Mouse (Mus musculus): Measurements from ENCODE around the gene Mob3a. TPM values are rescaled to one million over a fixed set of nuclear protein-coding genes. Genes with fewer than 3 reads are reported as not detected.

Mob3a gene
- polyA plus RNA-seq, 1 experiment from 2014 or later, result 34.8 TPM

- no peak overlapping the region for H3K27ac ChIP-seq (ENCODE audit: poor library complexity, severe bottlenecking)
- H3K9me3 ChIP-seq (replicated peaks), result no peaks in the 10 kb centered on the region
- no peak overlapping the region for H3K9ac ChIP-seq
- no peak overlapping the region for H3K4me2 ChIP-seq
- 51% methylated on average over 5 of the region's 5 CpGs for WGBS
- ATAC-seq (ENCODE audit: insufficient number of reproducible peaks, low FRiP score), result peak; percentile 58; the same call in 1 of the 2 replicates
- 0 out of 2 replicates have a peak, but pooled peaks cover 3% of the 10 kb centered on the region for H3K4me1 ChIP-seq (replicated peaks)
- no peak overlapping the region for H3K4me3 ChIP-seq
- H3K36me3 ChIP-seq, result peaks cover 70% of the 10 kb centered on the region
- H3K27me3 ChIP-seq (replicated peaks), result no peaks in the 10 kb centered on the region
These were observed 13.9 kb downstream of the Mob3a start for GRCm38 (mm10) chr10:80687850-80688249.

GRCm38 (mm10) chr10:80686617-80687016 is 15.2 kb downstream of the Mob3a start:
- H3K27ac ChIP-seq (ENCODE audit: poor library complexity, severe bottlenecking), result no peak overlapping the region
- H3K9ac ChIP-seq, result no peak overlapping the region
- H3K9me3 ChIP-seq (replicated peaks), result no peaks in the 10 kb centered on the region
- no peak overlapping the region for H3K4me2 ChIP-seq
- peaks cover 67% of the 10 kb centered on the region for H3K36me3 ChIP-seq
- no peak overlapping the region for H3K4me3 ChIP-seq
- no peaks in the 10 kb centered on the region for H3K27me3 ChIP-seq (replicated peaks)
- no peaks in the 10 kb centered on the region for H3K4me1 ChIP-seq (replicated peaks)
- ATAC-seq (ENCODE audit: insufficient number of reproducible peaks, low FRiP score), result no peak
- 91% methylated on average over 3 of the region's 3 CpGs for WGBS

GRCm38 (mm10) chr10:80684984-80685383 is 16.8 kb downstream of the Mob3a start:
- H3K27me3 ChIP-seq (replicated peaks), result no peaks in the 10 kb centered on the region
- no peak; the same call in 1 of the 2 replicates for ATAC-seq (ENCODE audit: insufficient number of reproducible peaks, low FRiP score)
- no peak overlapping the region for H3K4me2 ChIP-seq
- no peaks in the 10 kb centered on the region for H3K9me3 ChIP-seq (replicated peaks)
- peaks cover 51% of the 10 kb centered on the region for H3K36me3 ChIP-seq
- H3K4me1 ChIP-seq (replicated peaks), result peaks cover 3% of the 10 kb centered on the region
- no peak overlapping the region for H3K27ac ChIP-seq (ENCODE audit: poor library complexity, severe bottlenecking)
- no peak overlapping the region for H3K9ac ChIP-seq
- 36% methylated on average over 4 of the region's 4 CpGs for WGBS
- H3K4me3 ChIP-seq, result no peak overlapping the region

- no peaks in the 10 kb centered on the region for H3K27me3 ChIP-seq (replicated peaks)
- H3K4me3 ChIP-seq, result no peak overlapping the region
- H3K36me3 ChIP-seq, result peaks cover 43% of the 10 kb centered on the region
- no peak overlapping the region for H3K27ac ChIP-seq (ENCODE audit: poor library complexity, severe bottlenecking)
- H3K4me1 ChIP-seq (replicated peaks), result peaks cover 11% of the 10 kb centered on the region
- H3K4me2 ChIP-seq, result no peak overlapping the region
- H3K9me3 ChIP-seq (replicated peaks), result no peaks in the 10 kb centered on the region
- ATAC-seq (ENCODE audit: insufficient number of reproducible peaks, low FRiP score), result no peak; the same call in 1 of the 2 replicates
- WGBS, result 57% methylated on average over 6 of the region's 6 CpGs
- H3K9ac ChIP-seq, result no peak overlapping the region
These were observed 17.6 kb downstream of the Mob3a start for GRCm38 (mm10) chr10:80684214-80684613.

- peaks cover 42% of the 10 kb centered on the region for H3K36me3 ChIP-seq
- H3K4me2 ChIP-seq, result no peak overlapping the region
- ATAC-seq (ENCODE audit: insufficient number of reproducible peaks, low FRiP score), result no peak
- no peak overlapping the region for H3K27ac ChIP-seq (ENCODE audit: poor library complexity, severe bottlenecking)
- no peaks in the 10 kb centered on the region for H3K9me3 ChIP-seq (replicated peaks)
- no peak overlapping the region for H3K4me3 ChIP-seq
- no peak overlapping the region for H3K9ac ChIP-seq
- H3K27me3 ChIP-seq (replicated peaks), result no peaks in the 10 kb centered on the region
- peaks cover 16% of the 10 kb centered on the region for H3K4me1 ChIP-seq (replicated peaks)
- 92% methylated on average over 1 of the region's 1 CpGs for WGBS
These were observed 18.1 kb downstream of the Mob3a start for GRCm38 (mm10) chr10:80683647-80684046.

GRCm38 (mm10) chr10:80682003-80682402 is 19.8 kb downstream of the Mob3a start:
- H3K27me3 ChIP-seq (replicated peaks), result no peaks in the 10 kb centered on the region
- no peak overlapping the region for H3K4me3 ChIP-seq
- H3K9me3 ChIP-seq (replicated peaks), result no peaks in the 10 kb centered on the region
- peaks cover 33% of the 10 kb centered on the region for H3K4me1 ChIP-seq (replicated peaks)
- H3K4me2 ChIP-seq, result no peak overlapping the region
- H3K27ac ChIP-seq (ENCODE audit: poor library complexity, severe bottlenecking), result no peak overlapping the region
- H3K36me3 ChIP-seq, result peaks cover 34% of the 10 kb centered on the region
- H3K9ac ChIP-seq, result no peak overlapping the region
- ATAC-seq (ENCODE audit: insufficient number of reproducible peaks, low FRiP score), result no peak
- WGBS, result 93% methylated on average over 6 of the region's 6 CpGs

GRCm38 (mm10) chr10:80680260-80680696 is 21.5 kb downstream of the Mob3a start:
- ATAC-seq (ENCODE audit: insufficient number of reproducible peaks, low FRiP score), result no peak
- Histone ChIP-seq H3K4me1 (replicated peaks) (peaks cover 34% of the 10 kb centered on the region), H3K36me3 (peaks cover 16% of the 10 kb centered on the region), H3K9ac (no peak overlapping the region), H3K9me3 (replicated peaks) (no peaks in the 10 kb centered on the region), H3K4me3 (no peak overlapping the region), H3K27me3 (replicated peaks) (no peaks in the 10 kb centered on the region), H3K27ac (ENCODE audit: poor library complexity, severe bottlenecking) (peak overlapping the region; percentile 99; the same call in 1 of the 2 replicates), H3K4me2 (no peak overlapping the region)
- WGBS, result 75% methylated on average over 2 of the region's 2 CpGs

- ATAC-seq (ENCODE audit: insufficient number of reproducible peaks, low FRiP score), result no peak
- Histone ChIP-seq H3K9ac (0 out of 2 replicates have a peak overlapping the region, but pooled peaks have one; percentile 85), H3K4me1 (replicated peaks) (peaks cover 38% of the 10 kb centered on the region), H3K27me3 (replicated peaks) (no peaks in the 10 kb centered on the region), H3K4me3 (no peak overlapping the region), H3K27ac (ENCODE audit: poor library complexity, severe bottlenecking) (peak overlapping the region; percentile 99), H3K36me3 (peaks cover 11% of the 10 kb centered on the region; the same call in 1 of the 2 replicates), H3K9me3 (replicated peaks) (no peaks in the 10 kb centered on the region), H3K4me2 (no peak overlapping the region)
- 47% methylated on average over 9 of the region's 9 CpGs for WGBS
These were observed 22.1 kb downstream of the Mob3a start for GRCm38 (mm10) chr10:80679556-80680259.

GRCm38 (mm10) chr10:80678601-80679377 is 23.0 kb downstream of the Mob3a start:
- Histone ChIP-seq H3K27me3 (replicated peaks) (no peaks in the 10 kb centered on the region), H3K4me1 (replicated peaks) (peaks cover 47% of the 10 kb centered on the region), H3K9ac (peak overlapping the region; percentile 85), H3K9me3 (replicated peaks) (no peaks in the 10 kb centered on the region), H3K27ac (ENCODE audit: poor library complexity, severe bottlenecking) (peak overlapping the region; percentile 99), H3K4me3 (peak overlapping the region; percentile 83; the same call in 1 of the 2 replicates), H3K36me3 (peaks cover 5% of the 10 kb centered on the region; the same call in 1 of the 2 replicates), H3K4me2 (peak overlapping the region; percentile 84)
- 0 out of 2 replicates have a peak, but pooled peaks have one; percentile 6 for ATAC-seq (ENCODE audit: insufficient number of reproducible peaks, low FRiP score)
- 47% methylated on average over 10 of the region's 10 CpGs for WGBS

GRCm38 (mm10) chr10:80677942-80678436 is 23.8 kb downstream of the Mob3a start, which contains the start of gene Mknk2:
Mknk2 (minus strand) TSS chr10:80678112.
- Histone ChIP-seq H3K4me1 (replicated peaks) (peaks cover 55% of the 10 kb centered on the region), H3K27me3 (replicated peaks) (no peaks in the 10 kb centered on the region), H3K9me3 (replicated peaks) (no peaks in the 10 kb centered on the region), H3K4me3 (peak within 1 kb of the TSS; percentile 83), H3K36me3 (peaks cover 4% of the 10 kb centered on the region), H3K9ac (peak within 1 kb of the TSS; percentile 85), H3K27ac (ENCODE audit: poor library complexity, severe bottlenecking) (peak within 1 kb of the TSS; percentile 99), H3K4me2 (peak within 1 kb of the TSS; percentile 84)
- WGBS, result 6% methylated on average over 8 of the region's 8 CpGs
- ATAC-seq (ENCODE audit: insufficient number of reproducible peaks, low FRiP score), result peak; percentile 57

Measured in heart, embryonic 12.5 days (tissue).